Mouse (Mus musculus): Measurements from ENCODE around the gene Doc2b.

The Doc2b gene

DNA sequence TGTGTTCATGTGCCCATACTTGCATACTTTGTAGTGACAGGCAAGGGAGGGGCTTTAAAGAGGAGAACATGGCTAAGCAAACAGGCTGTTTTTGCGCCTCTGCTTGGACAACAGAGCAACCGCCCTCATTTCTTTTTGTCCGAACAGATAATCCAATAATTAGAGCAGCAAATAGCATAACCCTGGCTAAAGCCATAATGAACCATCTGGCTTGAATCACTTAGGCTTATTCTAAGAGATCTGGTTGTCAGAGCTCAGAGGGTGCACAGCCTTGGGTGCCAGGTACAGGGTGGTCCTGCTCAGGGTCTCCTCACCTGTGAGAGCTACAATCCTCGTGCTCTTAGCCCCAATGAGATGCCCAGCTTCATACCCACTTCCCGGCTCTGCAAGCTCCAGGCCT, 2.5 kb downstream of the Doc2b start:
- DNase-seq (ENCODE audit: low read depth, low spot score): no peak

DNA sequence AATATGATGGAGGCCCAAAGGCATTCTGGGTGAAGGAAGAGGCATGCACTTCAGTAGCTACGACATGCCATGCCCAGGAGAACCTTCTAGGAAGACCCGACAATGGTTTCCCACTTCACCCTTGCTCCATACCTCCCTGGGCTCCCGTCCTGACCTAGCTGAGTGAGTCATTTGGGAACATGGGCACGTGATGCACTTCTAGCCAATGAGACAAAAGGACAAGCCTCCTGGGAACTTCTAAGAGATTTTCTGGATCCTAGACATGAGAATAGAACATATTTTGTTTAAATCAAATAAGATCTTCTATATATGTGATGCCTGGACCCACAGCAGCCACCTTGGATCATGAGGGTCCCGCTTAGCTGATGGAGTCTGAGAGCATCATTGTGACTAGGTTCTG, 3.3 kb downstream of the Doc2b start:
- no peak for DNase-seq (ENCODE audit: low read depth, low spot score)

DNA sequence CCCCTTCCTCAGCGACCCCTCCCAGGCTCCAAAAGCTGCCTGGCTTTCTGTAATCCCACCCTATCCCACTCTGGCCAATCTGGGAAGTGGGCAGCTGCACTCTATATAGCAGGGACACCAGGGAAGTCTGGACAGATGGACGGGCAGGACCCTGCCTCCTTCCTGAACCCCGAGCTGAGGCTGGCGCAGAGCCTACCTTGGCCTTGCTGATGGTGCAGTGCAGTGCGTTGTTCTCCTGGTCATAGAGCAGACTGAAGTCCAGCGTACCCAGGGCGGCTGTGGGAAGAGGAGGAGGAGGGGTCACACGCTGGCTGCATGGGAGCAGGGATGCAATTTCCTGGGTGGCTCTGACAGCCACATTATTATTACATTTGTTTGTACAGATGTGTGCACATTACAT, 10.0 kb downstream of the Doc2b start:
- DNase-seq (ENCODE audit: low read depth, low spot score): no peak

DNA sequence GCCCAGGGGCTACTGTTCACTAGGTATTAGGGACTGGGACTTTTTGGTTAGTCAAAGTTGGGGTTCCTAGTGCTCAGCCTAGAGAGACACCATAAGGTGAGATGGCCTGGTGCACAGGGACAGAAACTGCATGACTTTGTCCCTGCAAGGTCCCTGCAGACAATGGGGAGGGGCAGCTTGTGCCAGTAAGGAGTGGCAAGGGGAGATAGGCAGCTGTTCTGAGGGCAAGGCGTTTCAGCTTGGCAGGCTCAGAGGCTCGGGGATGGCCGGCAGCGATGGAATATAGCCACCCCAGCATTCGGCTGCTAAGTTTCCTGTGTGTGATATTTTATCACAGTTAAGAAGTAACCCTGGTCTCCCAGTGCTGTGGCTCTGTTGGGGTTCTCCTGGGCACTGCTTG, 12.1 kb downstream of the Doc2b start:
- no peak for DNase-seq (ENCODE audit: low read depth, low spot score)

- DNase-seq (ENCODE audit: low read depth, low spot score): peak; percentile 69
Measured at GRCm38 (mm10) chr11:75781919-75782318, 13.9 kb downstream of the Doc2b start.

DNA sequence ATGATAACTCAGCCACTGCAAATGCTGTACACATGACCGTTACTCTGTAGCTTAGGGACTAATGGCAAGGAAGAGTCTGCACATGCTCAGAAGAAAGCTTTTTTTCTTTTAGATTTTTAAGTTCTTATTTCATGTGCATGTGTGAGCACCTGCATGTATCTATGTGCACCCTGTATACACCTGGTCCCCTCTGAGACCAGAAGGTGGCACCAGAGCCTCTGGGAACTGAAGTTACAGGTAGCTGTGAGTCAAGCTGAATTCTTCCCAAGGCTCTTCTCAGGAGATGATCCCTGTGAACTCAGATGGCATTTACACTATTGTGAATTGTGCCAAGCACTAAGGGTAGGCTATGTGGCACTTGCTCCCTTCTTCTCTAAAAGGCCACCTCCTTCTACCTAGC, 19.9 kb downstream of the Doc2b start:
- DNase-seq (ENCODE audit: low read depth, low spot score): no peak

- no peak for DNase-seq (ENCODE audit: low read depth, low spot score)
Measured at GRCm38 (mm10) chr11:75772562-75772961, 23.3 kb downstream of the Doc2b start.

GRCm38 (mm10) chr11:75769206-75769605, 26.6 kb downstream of the Doc2b start:
- DNase-seq (ENCODE audit: low read depth, low spot score): peak; percentile 90

DNA sequence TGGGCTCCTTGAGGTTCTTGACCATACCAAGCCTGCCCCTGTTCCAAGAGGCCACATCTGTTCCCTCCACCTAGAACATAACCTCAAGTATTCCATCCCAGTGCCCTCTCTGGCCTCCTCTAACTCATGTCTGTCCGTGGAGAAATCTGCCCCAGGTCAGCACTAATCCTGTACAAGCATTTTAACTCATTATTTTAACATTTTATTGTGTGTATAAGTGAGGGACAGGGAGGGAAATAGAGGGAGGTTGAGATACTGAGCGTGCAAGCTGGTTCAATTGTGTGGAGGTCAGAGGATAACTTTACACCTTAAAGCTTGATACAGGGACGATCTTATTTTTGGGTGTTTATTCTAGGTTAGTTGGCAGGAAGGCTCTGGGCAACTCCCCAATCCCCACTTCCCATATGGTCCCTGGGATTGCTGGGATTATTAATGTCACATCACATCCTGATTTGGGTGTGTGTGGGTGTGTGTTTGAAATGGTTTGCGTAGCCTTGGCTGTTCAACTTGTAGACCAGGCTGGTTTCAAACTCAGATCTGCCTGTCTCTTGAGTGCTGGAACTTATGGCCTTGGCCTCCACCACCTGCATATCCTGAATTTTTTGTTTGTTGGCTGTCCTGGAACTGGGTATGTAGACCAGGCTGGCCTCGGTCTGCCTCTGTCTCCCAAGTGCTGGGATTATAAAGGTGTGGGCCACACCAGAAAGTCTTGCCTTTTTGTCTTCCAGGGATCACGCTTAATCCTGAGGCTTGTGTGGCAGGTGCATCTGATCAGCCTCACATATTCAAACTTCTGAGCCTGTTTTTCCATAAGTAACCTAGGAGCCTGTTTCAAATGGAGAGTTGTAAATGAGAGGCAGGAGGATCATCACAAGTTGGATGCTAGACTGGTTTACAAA, 27.5 kb downstream of the Doc2b start:
- no peak for DNase-seq (ENCODE audit: low read depth, low spot score)

DNA sequence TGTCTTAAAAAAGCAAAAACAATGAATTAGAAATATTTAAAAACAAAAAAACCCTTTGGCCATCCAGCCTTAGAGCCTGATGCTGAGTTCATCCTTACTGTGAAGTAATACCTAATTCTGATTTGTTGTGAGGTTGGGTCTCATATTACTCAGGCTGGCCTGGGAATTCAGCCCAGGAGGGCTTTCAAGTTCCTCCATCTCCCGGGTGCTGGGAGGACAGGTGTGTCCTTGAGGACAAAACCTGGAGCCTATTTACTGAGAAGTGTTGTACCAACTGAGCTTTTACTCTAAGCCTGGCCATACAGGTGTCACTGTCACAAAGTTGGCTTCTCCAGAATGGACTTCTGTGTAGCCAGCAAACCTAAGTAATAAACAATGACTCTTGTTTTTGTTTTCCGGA, 28.8 kb downstream of the Doc2b start:
- no peak for DNase-seq (ENCODE audit: low read depth, low spot score)

GRCm38 (mm10) chr11:75765161-75765560, 30.7 kb downstream of the Doc2b start:
- no peak for DNase-seq (ENCODE audit: low read depth, low spot score)

DNA sequence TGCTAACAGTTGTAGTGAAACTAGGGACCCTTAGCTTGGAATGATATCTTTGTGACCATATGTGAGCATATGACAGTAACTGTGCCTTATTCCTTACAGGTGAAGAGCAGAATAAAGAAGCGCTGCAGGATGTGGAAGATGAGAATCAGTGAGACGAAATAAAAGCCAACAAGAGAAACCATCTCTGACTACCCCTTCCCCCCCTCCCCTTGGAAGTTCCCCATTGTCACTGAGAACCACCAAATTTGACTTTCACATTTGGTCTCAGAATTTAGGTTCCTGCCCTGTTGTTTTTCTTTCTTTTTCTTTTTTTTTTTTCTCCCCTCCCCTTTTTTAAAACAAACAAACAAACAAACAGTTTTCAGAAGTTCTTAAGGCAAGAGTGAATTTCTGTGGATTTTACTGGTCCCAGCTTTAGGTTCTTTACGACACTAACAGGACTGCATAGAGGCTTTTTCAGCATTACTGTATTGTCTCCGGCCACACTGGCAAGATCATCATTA, 31.3 kb downstream of the Doc2b start:
- DNase-seq (ENCODE audit: low read depth, low spot score): peak; percentile 22

DNA sequence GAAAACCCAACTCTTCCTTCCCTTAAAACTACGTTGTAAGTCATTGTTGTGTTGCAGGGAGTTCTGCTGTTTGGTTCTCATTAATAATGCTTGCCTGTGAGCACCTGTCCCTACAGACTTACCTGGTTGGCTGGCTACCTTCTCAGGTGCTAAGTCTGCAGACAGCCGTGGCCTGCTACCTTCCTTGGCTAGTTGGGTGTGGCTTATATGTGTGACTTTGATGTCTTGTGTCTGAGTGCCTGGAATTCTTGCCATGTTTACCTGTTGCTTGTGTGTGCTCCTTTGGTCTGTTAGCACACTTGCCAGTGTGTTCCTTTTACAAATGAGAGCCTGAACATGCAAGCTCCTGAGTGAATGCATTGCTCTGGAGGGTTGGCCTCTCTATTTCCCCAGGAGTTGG, 33.1 kb downstream of the Doc2b start:
- no peak for DNase-seq (ENCODE audit: low read depth, low spot score)

DNA sequence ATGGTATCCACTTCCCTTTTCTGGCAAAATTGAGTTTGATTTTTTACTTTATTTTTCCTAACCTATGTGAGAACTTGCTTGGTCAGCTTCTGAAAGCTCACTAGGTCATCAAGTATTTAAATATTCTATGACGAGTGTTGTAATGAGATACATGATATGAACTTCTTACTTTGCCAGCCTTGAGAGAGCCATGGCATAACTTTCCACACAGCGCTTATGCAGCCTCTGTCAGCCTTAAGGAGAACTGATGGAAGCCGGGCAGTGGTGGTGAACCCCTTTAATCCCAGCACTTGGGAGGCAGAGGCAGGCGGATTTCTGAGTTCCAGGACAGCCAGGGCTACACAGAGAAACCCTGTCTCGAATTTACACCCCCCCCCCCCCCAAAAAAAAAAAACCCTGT, 35.1 kb downstream of the Doc2b start:
- DNase-seq (ENCODE audit: low read depth, low spot score): no peak

DNA sequence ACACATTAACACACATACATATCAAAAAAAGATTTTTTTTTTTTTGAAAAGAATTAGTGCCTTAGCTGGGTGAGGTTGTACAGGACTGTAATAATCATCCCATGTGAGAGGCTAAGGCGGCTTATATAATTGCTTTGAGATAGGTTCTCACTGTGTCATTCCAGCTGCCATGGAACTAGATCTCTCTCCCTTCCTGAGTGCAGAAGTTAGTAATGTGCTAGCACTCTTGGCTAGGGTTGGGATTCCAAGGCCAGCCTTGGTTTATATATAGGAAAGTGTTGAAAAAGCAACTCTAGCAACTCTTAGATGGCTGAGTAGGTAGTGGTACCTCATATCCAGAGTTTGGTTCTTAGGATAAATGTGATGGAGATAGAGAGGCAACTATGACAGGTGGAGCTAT, 37.3 kb downstream of the Doc2b start:
- DNase-seq (ENCODE audit: low read depth, low spot score): no peak

- DNase-seq (ENCODE audit: low read depth, low spot score): peak; percentile 75
Measured at GRCm38 (mm10) chr11:75756687-75757086, 39.2 kb downstream of the Doc2b start.

GRCm38 (mm10) chr11:75751082-75751481, 44.8 kb downstream of the Doc2b start:
- DNase-seq (ENCODE audit: low read depth, low spot score): peak; percentile 30

DNA sequence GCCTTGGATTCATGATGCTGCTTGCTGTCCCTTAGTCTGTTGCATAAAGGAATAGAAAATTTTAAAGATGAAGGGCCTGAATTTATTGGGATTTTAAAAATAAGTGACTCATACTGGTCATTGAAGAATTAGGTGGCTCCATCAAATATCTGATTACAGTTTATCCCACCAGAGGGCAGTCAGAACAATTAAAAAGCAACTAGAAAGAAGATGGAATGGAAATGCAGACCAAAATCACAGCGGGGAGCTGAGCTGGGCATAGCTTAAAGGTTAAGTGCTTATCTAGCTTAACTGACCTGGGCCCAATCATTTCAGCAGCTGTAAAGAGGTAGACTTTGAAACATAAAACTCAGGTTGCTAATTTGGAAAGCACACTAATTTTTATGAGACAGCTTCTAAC, 45.3 kb downstream of the Doc2b start:
- DNase-seq (ENCODE audit: low read depth, low spot score): no peak

DNA sequence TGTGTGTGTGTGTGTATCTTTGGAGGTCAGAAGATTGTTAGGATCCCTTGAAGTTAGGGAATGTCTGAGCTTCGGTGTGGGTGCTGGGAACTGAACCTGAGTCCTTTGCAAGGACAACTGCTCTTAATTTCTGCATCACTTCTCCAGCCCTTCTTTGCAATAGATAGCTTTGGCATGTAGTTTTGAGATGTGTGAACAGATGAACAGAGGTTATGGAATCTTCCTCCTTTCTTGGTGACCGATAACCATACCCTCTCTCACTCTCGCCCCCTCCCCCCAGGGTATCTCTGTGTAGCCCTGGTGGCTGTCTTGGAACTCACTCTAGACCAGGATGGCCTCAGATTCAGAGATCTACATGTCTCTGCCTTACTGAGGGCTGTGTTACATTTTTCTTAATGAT, 51.1 kb downstream of the Doc2b start:
- no peak for DNase-seq (ENCODE audit: low read depth, low spot score)

- DNase-seq (ENCODE audit: low read depth, low spot score): no peak
Measured at GRCm38 (mm10) chr11:75741615-75742014, 54.2 kb downstream of the Doc2b start.

DNA sequence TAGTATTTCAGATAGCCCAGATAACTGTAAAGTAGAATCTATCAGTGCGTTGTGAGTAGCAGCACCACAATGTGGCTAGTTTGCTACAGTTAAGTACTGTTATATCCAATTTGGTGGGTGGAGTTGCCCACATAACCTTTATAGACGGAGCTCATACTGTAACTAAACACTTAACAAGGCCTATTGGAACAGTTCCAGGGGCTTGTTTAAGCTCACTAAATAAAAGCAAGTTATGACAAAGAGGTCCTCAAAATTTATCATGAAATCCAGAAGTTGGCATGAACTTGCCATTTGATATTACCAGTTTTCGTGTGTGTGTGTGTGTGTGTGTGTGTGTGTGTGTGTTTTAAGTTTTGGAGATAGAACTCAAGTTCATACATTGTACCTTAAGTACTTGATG, 55.6 kb downstream of the Doc2b start:
- no peak for DNase-seq (ENCODE audit: low read depth, low spot score)

GRCm38 (mm10) chr11:75738477-75738821, 57.4 kb downstream of the Doc2b start:
- DNase-seq (ENCODE audit: low read depth, low spot score): no peak

- no peak for DNase-seq (ENCODE audit: low read depth, low spot score)
Measured at GRCm38 (mm10) chr11:75737806-75738476, 57.9 kb downstream of the Doc2b start.
